Mouse (Mus musculus): ENCODE measurements around the gene H13. TPM values are rescaled to one million over a fixed set of nuclear protein-coding genes. Genes with fewer than 3 reads are reported as not detected.

Gene H13
- total and polyA plus RNA-seq, 3 experiments: 116 to 175 (median 137) TPM

DNA sequence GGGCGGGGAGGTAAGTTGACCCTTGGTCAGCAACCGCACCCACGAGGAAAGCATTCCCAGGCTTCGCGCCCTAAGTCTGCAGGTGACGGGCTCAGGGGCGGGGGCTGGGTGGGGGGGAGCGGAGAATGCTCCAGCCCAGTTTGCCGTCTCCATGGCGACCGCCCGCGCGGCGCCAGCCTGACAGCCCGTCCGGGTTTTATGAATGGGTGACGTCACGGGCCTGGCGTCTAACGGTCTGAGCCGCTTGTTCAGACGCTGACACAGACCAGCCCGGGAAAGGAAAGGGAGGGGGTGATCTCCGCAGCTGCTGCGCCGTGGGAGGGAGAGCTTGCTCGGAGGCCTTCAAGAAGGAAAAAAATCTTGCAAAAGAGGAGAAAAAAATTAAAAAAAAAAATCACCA lies 65.7 kb downstream of the H13 start:
- Histone ChIP-seq H3K79me2 (replicated peaks; ENCODE audit: control insufficient read depth, extremely low read depth, insufficient read depth, poor library complexity, severe bottlenecking) (no peaks in the 10 kb centered on the region), H3K9me3 (replicated peaks; ENCODE audit: low read length) (peaks cover 6% of the 10 kb centered on the region), H3K4me3 (replicated peaks in 1 of 3; ENCODE audit: low read depth in 2 of 3, low read length in 2 of 3, poor library complexity in 1 of 3) (no peak overlapping the region), H3K27ac (ENCODE audit: insufficient read depth, low read depth) (no peak overlapping the region), H3K36me3 (replicated peaks in 1 of 2; ENCODE audit: control insufficient read depth in 1 of 2, insufficient read depth in 1 of 2, low read length in 1 of 2) (no peaks in the 10 kb centered on the region), H3K4me1 (ENCODE audit: control insufficient read depth in 1 of 2, insufficient read depth in 2 of 2) (peaks cover 6 to 11% of the 10 kb centered on the region in 2 experiments), H3K9ac (ENCODE audit: insufficient read depth, low read depth) (no peak overlapping the region), H3K27me3 (replicated peaks) (peaks cover 68% of the 10 kb centered on the region), H3K4me2 (ENCODE audit: insufficient read depth, low read depth, poor library complexity, severe bottlenecking) (peak overlapping the region; percentile 79)
- dilution Hi-C loops (cut with MboI; ENCODE audit: extremely low pct_ligation_motif_present, extremely low pct_unique_long_range_greater_than_20kb, low sequenced_read_pairs): no loop called here
- peak; percentile 46 for DNase-seq (ENCODE audit: extremely low read depth)
- in situ Hi-C loops (cut with MboI; ENCODE audit: low pct_ligation_motif_present, low pct_unique_long_range_greater_than_20kb, low sequenced_read_pairs): loop anchor here (5.0 kb wide), 1 partner anchor 33 kb away; no protein-coding TSS in a partner anchor
- peak; percentile 33; the same call in 1 of the 2 replicates for TF ChIP-seq ZNF384 (IDR thresholded peaks at IDR 0.05; ENCODE audit: low read depth, low read length)
- TF ChIP-seq SMC3 (IDR thresholded peaks at IDR 0.05; ENCODE audit: low read depth, low read length): no peak
- TF ChIP-seq EP300 (IDR thresholded peaks at IDR 0.05; ENCODE audit: low read length): no peak
- peak; percentile 58; the same call in 1 of the 2 replicates for TF ChIP-seq SIN3A (IDR thresholded peaks at IDR 0.05; ENCODE audit: low read length)
- no peak for TF ChIP-seq JUN (IDR thresholded peaks at IDR 0.05; ENCODE audit: insufficient read depth, low read depth, low read length)
- no peak for TF ChIP-seq MYC (IDR thresholded peaks at IDR 0.05; ENCODE audit: low read depth, low read length)
- TF ChIP-seq TCF12 (IDR thresholded peaks at IDR 0.05; ENCODE audit: low read depth, low read length): 0 out of 2 replicates have a peak, but pooled peaks have one; percentile 23
- TF ChIP-seq MAX (IDR thresholded peaks at IDR 0.05; ENCODE audit: low read length): no peak
- no peak for TF ChIP-seq CTCF (conservative IDR thresholded peaks at IDR 0.05 in 1 of 2, IDR thresholded peaks at IDR 0.05 in 1 of 2; ENCODE audit: low read depth in 2 of 2, low read length in 2 of 2)
- TF ChIP-seq RAD21 (IDR thresholded peaks at IDR 0.05; ENCODE audit: low read depth, low read length): no peak
- no peak for TF ChIP-seq POLR2A (IDR thresholded peaks at IDR 0.05; ENCODE audit: low read depth, low read length)
- TF ChIP-seq MXI1 (IDR thresholded peaks at IDR 0.05; ENCODE audit: low read depth, low read length): peak; percentile 68; the same call in 1 of the 2 replicates
- TF ChIP-seq ETS1 (conservative IDR thresholded peaks at IDR 0.05; ENCODE audit: low read depth, low read length): no peak; the same call in 1 of the 2 replicates

GRCm38 (mm10) chr2:152736090-152736601 lies 66.9 kb downstream of the H13 start, which contains the start of gene Id1:
Gene Id1 (plus strand): TSS chr2:152736251.
- in situ Hi-C loops (cut with MboI; ENCODE audit: low pct_ligation_motif_present, low pct_unique_long_range_greater_than_20kb, low sequenced_read_pairs) (loop anchor here (5.0 kb wide), 1 partner anchor 34 kb away; no protein-coding TSS in a partner anchor), dilution Hi-C loops (cut with MboI; ENCODE audit: extremely low pct_ligation_motif_present, extremely low pct_unique_long_range_greater_than_20kb, low sequenced_read_pairs) (no loop called here)
- Histone ChIP-seq H3K4me1 (ENCODE audit: control insufficient read depth in 1 of 2, insufficient read depth in 2 of 2) (peaks cover 0 to 10% of the 10 kb centered on the region in 2 experiments; a peak in 2 of 4 replicates), H3K27me3 (replicated peaks) (peaks cover 66% of the 10 kb centered on the region), H3K79me2 (replicated peaks; ENCODE audit: control insufficient read depth, extremely low read depth, insufficient read depth, poor library complexity, severe bottlenecking) (no peaks in the 10 kb centered on the region), H3K9ac (ENCODE audit: insufficient read depth, low read depth) (no peak within 1 kb of the TSS), H3K27ac (ENCODE audit: insufficient read depth, low read depth) (no peak within 1 kb of the TSS), H3K4me3 (replicated peaks in 1 of 3; ENCODE audit: low read depth in 2 of 3, low read length in 2 of 3, poor library complexity in 1 of 3) (no peak within 1 kb of the TSS), H3K9me3 (replicated peaks; ENCODE audit: low read length) (peaks cover 6% of the 10 kb centered on the region), H3K4me2 (ENCODE audit: insufficient read depth, low read depth, poor library complexity, severe bottlenecking) (peak within 1 kb of the TSS; percentile 79), H3K36me3 (replicated peaks in 1 of 2; ENCODE audit: control insufficient read depth in 1 of 2, insufficient read depth in 1 of 2, low read length in 1 of 2) (no peaks in the 10 kb centered on the region)
- no peak for DNase-seq (ENCODE audit: extremely low read depth)
- TF ChIP-seq CTCF (conservative IDR thresholded peaks at IDR 0.05 in 1 of 2, IDR thresholded peaks at IDR 0.05 in 1 of 2; ENCODE audit: low read depth in 2 of 2, low read length in 2 of 2): no peak
- no peak for TF ChIP-seq GABPA (IDR thresholded peaks at IDR 0.05; ENCODE audit: insufficient replicate concordance, low read depth, low read length)
- no peak for TF ChIP-seq BHLHE40 (IDR thresholded peaks at IDR 0.05; ENCODE audit: low read depth, low read length)
- no peak for TF ChIP-seq CHD2 (IDR thresholded peaks at IDR 0.05; ENCODE audit: low read length)
- no peak for TF ChIP-seq ZKSCAN1 (IDR thresholded peaks at IDR 0.05; ENCODE audit: borderline replicate concordance, low read depth, low read length)
- TF ChIP-seq CHD1 (IDR thresholded peaks at IDR 0.05; ENCODE audit: low read depth, low read length): no peak
- peak; percentile 70 for TF ChIP-seq TBP (conservative IDR thresholded peaks at IDR 0.05; ENCODE audit: low read depth, low read length)
- TF ChIP-seq POLR2A (IDR thresholded peaks at IDR 0.05; ENCODE audit: low read depth, low read length): 0 out of 2 replicates have a peak, but pooled peaks have one; percentile 28
